Mouse (Mus musculus): ENCODE measurements around the gene Zfp827. TPM values are rescaled to one million over a fixed set of nuclear protein-coding genes. Genes with fewer than 3 reads are reported as not detected.

The Zfp827 gene
- polyA plus RNA-seq, 1 experiment from 2014 or later, result 13.2 TPM

DNA sequence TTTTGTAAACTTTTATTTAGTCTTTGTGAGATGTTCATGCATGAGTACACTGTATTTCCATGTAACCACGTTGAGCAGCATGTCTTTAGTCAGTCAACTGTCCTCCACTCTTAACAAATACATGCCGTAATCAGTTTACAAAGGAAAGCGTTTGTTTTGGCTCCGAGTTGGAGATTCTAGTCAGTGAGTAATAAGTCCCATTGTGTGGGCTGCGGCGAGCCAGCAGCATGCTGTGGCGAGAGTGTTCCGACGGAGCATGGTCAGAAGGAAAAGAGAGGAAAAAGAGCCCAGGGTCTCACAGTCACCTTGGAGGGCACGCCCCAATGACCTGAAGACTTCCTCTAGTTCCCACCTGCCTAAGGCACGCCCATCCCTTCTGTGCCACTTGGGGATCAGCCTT, 68.7 kb downstream of the Zfp827 start:
- no peak overlapping the region for H3K27ac ChIP-seq
- no peak overlapping the region for H3K4me2 ChIP-seq
- no peaks in the 10 kb centered on the region for H3K27me3 ChIP-seq
- peaks cover 16% of the 10 kb centered on the region for H3K36me3 ChIP-seq (replicated peaks)
- no peak for ATAC-seq (ENCODE audit: low FRiP score)
- no peak overlapping the region for H3K4me3 ChIP-seq (replicated peaks)
- H3K9ac ChIP-seq, result no peak overlapping the region
- whole genome bisulfite sequencing, result 52% methylated on average over 11 of the region's 11 CpGs
- peaks cover 4% of the 10 kb centered on the region; the same call in 1 of the 2 replicates for H3K4me1 ChIP-seq
- H3K9me3 ChIP-seq, result no peaks in the 10 kb centered on the region

DNA sequence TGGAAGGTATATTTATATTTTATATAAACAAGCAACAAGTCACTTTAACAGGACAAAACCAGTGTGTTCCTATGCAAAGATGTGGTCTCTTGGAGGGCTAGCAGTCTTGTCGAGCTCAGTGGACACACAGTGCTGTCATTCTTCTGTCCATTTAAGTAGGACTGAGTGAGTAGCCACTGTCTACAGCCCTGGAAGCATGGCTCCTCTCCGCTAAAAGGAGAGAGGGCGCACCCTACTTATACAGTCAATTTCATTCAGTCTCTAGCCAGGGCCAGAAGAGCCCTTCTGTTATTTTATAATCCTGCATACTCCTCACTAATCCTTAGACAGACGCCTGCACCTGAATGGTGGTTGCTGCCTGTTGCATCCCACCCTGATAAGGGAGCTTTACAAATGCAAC, 74.5 kb downstream of the Zfp827 start:
- Histone ChIP-seq H3K27ac (no peak overlapping the region), H3K27me3 (no peaks in the 10 kb centered on the region), H3K4me1 (peaks cover 15% of the 10 kb centered on the region), H3K36me3 (replicated peaks) (peaks cover 13% of the 10 kb centered on the region; the same call in 1 of the 2 replicates), H3K4me2 (no peak overlapping the region), H3K9me3 (no peaks in the 10 kb centered on the region), H3K4me3 (replicated peaks) (no peak overlapping the region), H3K9ac (no peak overlapping the region)
- 64% methylated on average over 4 of the region's 4 CpGs for whole genome bisulfite sequencing
- ATAC-seq (ENCODE audit: low FRiP score), result no peak

DNA sequence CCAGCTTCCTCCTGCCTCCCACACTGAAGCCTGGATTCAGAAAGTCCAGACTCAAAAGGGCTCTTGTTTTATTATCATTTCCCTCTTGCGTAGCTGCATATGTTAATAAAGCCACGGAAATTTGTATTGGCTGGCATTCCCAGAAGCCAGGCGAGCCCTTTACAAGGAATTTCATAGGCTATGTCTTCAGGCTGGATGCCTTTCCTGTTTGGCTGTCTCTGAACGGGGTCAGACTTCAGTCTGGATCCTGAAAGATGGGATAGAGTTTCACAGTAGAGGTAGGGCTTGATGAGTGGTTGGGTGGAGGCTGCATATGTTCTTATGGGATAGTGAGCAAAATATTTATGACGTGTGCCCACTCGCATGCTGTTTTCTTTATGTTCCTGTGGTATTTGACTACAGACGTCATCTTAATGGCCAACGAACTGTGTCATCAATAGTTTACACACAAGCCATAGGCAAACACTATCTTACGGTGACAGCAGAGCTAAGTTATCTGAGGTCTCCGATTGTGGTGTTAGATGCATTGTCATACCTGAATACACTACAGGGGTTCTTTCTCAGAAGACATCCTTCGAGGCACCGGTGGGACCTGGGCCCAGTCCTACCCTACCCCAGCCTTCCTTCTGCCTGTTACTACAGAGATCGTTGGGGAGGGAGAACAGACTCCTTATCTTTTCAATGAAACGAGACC, 75.1 kb downstream of the Zfp827 start:
- no peak for ATAC-seq (ENCODE audit: low FRiP score)

DNA sequence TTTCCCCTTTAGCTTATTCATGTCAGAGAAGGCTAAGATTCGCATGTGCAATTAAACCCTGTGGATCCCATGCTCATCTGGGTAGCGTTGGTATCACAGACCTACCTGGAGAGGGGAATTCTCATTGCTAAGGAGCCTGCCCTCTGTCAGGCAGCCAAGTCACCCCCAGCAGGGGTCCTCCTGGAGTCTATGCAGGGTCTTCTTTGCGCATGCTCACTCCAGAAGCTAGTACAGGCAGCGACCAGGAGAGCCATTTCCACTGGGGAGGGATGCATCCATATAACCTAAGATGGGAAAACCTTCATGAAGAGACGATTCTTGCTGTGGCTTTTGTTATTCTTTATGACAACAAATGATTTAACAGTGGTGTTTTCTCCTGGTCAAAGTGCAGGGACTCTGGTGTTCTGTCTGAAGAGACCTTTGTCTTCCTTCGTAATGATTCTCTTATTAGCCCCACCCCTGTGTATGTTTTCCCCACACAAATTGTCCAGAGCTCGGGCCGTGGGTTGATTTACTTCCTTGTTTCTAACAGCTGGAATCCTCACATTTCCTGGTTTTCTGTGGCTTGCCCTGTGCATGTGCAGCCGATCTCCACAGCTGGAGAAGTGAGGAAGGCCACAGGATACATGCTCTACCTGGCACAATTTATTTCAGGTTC, 75.8 kb downstream of the Zfp827 start:
- Histone ChIP-seq H3K4me3 (replicated peaks) (no peak overlapping the region), H3K4me1 (peaks cover 15% of the 10 kb centered on the region), H3K27ac (no peak overlapping the region), H3K36me3 (replicated peaks) (peaks cover 19% of the 10 kb centered on the region), H3K27me3 (no peaks in the 10 kb centered on the region), H3K9ac (no peak overlapping the region), H3K9me3 (no peaks in the 10 kb centered on the region), H3K4me2 (no peak overlapping the region)
- ATAC-seq (ENCODE audit: low FRiP score), result no peak
- 78% methylated on average over 9 of the region's 9 CpGs for WGBS

More for the DNA sequence above, 75.1 kb downstream of the Zfp827 start:
- WGBS, result 86% methylated on average over 14 of the region's 14 CpGs
- H3K4me2 ChIP-seq, result no peak overlapping the region
- no peak overlapping the region for H3K4me3 ChIP-seq (replicated peaks)
- H3K9me3 ChIP-seq, result no peaks in the 10 kb centered on the region
- no peak overlapping the region for H3K9ac ChIP-seq
- peaks cover 15% of the 10 kb centered on the region for H3K4me1 ChIP-seq
- no peak overlapping the region for H3K27ac ChIP-seq
- peaks cover 13% of the 10 kb centered on the region; the same call in 1 of the 2 replicates for H3K36me3 ChIP-seq (replicated peaks)
- H3K27me3 ChIP-seq, result no peaks in the 10 kb centered on the region

DNA sequence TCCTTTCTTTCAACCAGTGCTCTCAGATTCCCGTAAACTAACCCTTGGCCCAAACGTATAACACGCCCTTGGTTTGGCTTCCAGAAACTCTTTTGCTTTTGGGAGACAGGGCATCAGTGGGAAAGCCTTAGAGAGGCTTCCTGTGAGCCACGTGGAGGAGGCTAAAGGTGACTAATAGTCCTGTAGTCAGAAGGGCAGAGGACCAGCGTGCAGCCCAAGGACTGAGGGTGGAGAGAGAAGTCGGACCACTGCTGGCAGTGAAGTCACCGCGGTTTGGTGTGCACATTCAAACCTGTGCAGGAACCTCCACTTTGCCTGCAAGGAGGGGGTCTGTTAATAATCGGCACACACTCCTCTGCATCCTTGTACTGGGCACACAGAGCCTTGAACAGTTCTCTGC, 76.4 kb downstream of the Zfp827 start:
- Histone ChIP-seq H3K27ac (no peak overlapping the region; the same call in 1 of the 2 replicates), H3K9ac (no peak overlapping the region), H3K4me1 (peaks cover 15% of the 10 kb centered on the region), H3K4me2 (no peak overlapping the region), H3K27me3 (no peaks in the 10 kb centered on the region), H3K9me3 (no peaks in the 10 kb centered on the region), H3K4me3 (replicated peaks) (no peak overlapping the region), H3K36me3 (replicated peaks) (peaks cover 21% of the 10 kb centered on the region)
- 87% methylated on average over 9 of the region's 9 CpGs for WGBS
- no peak for ATAC-seq (ENCODE audit: low FRiP score)

- ATAC-seq (ENCODE audit: low FRiP score), result no peak
- peaks cover 15% of the 10 kb centered on the region for H3K4me1 ChIP-seq
- WGBS, result 80% methylated on average over 10 of the region's 10 CpGs
- H3K9ac ChIP-seq, result no peak overlapping the region
- no peak overlapping the region for H3K4me2 ChIP-seq
- no peaks in the 10 kb centered on the region for H3K9me3 ChIP-seq
- no peaks in the 10 kb centered on the region for H3K27me3 ChIP-seq
- H3K36me3 ChIP-seq (replicated peaks), result peaks cover 21% of the 10 kb centered on the region
- no peak overlapping the region for H3K27ac ChIP-seq
- no peak overlapping the region for H3K4me3 ChIP-seq (replicated peaks)
These were observed 76.9 kb downstream of the Zfp827 start for GRCm38 (mm10) chr8:79105186-79105585.

DNA sequence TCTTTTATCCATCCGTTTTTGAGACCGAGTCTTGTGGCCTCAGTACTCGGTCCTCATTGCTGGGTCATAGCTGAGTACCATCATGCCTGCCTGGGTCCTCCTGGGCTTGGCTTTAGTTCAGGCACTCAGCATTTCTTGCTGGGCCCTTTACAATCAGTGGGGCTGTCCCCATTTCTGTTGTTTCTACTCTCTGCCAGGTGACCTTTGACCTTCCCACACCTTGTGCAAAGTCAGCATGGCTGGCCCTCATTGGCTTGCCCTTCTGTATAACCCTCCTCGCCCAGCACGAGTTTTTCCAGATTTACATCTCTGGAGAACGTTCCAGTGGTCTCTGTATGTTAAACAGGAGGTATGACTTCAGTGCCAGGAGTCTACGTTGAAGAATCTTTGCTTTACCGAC, 83.2 kb downstream of the Zfp827 start:
- Histone ChIP-seq H3K36me3 (replicated peaks) (peaks cover 26% of the 10 kb centered on the region), H3K27ac (no peak overlapping the region), H3K9me3 (no peaks in the 10 kb centered on the region), H3K9ac (no peak overlapping the region), H3K4me3 (replicated peaks) (no peak overlapping the region), H3K4me1 (no peaks in the 10 kb centered on the region), H3K27me3 (no peaks in the 10 kb centered on the region), H3K4me2 (no peak overlapping the region)
- no peak for ATAC-seq (ENCODE audit: low FRiP score)
- WGBS, result 92% methylated on average over 8 of the region's 8 CpGs

DNA sequence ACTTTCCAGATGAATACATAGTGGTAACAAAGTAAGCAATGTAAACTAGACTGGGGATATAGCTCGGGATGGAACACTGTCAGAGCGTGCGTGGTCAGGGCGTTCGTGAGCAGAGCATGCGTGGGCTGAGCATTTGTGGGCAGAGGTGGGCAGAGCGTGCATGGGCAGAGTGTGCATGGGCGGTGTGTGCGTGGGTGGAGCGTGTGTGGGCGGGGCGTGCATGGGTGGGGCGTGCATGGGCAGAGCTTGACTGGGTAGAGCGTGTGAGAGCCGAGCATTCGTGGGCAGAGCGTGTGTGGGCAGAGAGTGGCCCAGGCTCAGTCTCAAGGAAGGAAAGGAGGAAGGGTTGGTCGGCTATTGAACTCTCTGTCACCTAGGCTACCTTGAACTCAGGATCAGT, 84.2 kb downstream of the Zfp827 start:
- no peak overlapping the region for H3K4me2 ChIP-seq
- no peak overlapping the region for H3K9ac ChIP-seq
- H3K27ac ChIP-seq, result no peak overlapping the region
- no peaks in the 10 kb centered on the region for H3K9me3 ChIP-seq
- H3K36me3 ChIP-seq (replicated peaks), result peaks cover 22% of the 10 kb centered on the region
- WGBS, result 94% methylated on average over 18 of the region's 18 CpGs
- no peaks in the 10 kb centered on the region for H3K4me1 ChIP-seq
- no peak for ATAC-seq (ENCODE audit: low FRiP score)
- H3K27me3 ChIP-seq, result no peaks in the 10 kb centered on the region
- H3K4me3 ChIP-seq (replicated peaks), result no peak overlapping the region

GRCm38 (mm10) chr8:79113533-79113932, 85.3 kb downstream of the Zfp827 start:
- no peak overlapping the region for H3K27ac ChIP-seq
- no peak overlapping the region for H3K4me2 ChIP-seq
- no peak for ATAC-seq (ENCODE audit: low FRiP score)
- H3K36me3 ChIP-seq (replicated peaks), result peaks cover 30% of the 10 kb centered on the region
- no peaks in the 10 kb centered on the region for H3K4me1 ChIP-seq
- H3K4me3 ChIP-seq (replicated peaks), result no peak overlapping the region
- H3K9ac ChIP-seq, result no peak overlapping the region
- WGBS, result 88% methylated on average over 9 of the region's 9 CpGs
- H3K27me3 ChIP-seq, result no peaks in the 10 kb centered on the region
- H3K9me3 ChIP-seq, result no peaks in the 10 kb centered on the region

- Histone ChIP-seq H3K9ac (no peak overlapping the region), H3K27me3 (no peaks in the 10 kb centered on the region), H3K4me2 (no peak overlapping the region), H3K4me1 (no peaks in the 10 kb centered on the region), H3K9me3 (no peaks in the 10 kb centered on the region), H3K4me3 (replicated peaks) (no peak overlapping the region), H3K36me3 (replicated peaks) (peaks cover 33% of the 10 kb centered on the region), H3K27ac (no peak overlapping the region)
- 63% methylated on average over 6 of the region's 6 CpGs for WGBS
- ATAC-seq (ENCODE audit: low FRiP score), result no peak
These were observed 86.3 kb downstream of the Zfp827 start for GRCm38 (mm10) chr8:79114561-79114960.

- ATAC-seq (ENCODE audit: low FRiP score), result no peak
- 92% methylated on average over 7 of the region's 7 CpGs for WGBS
- H3K27me3 ChIP-seq, result no peaks in the 10 kb centered on the region
- no peak overlapping the region for H3K27ac ChIP-seq
- H3K4me2 ChIP-seq, result no peak overlapping the region
- no peak overlapping the region for H3K4me3 ChIP-seq (replicated peaks)
- peaks cover 41% of the 10 kb centered on the region for H3K36me3 ChIP-seq (replicated peaks)
- H3K9me3 ChIP-seq, result no peaks in the 10 kb centered on the region
- H3K4me1 ChIP-seq, result no peaks in the 10 kb centered on the region
- H3K9ac ChIP-seq, result no peak overlapping the region
These were observed 88.2 kb downstream of the Zfp827 start for GRCm38 (mm10) chr8:79116436-79116835.

GRCm38 (mm10) chr8:79117711-79118110, 89.5 kb downstream of the Zfp827 start:
- Histone ChIP-seq H3K4me3 (replicated peaks) (no peak overlapping the region), H3K27ac (no peak overlapping the region), H3K9me3 (no peaks in the 10 kb centered on the region), H3K4me2 (no peak overlapping the region), H3K4me1 (no peaks in the 10 kb centered on the region), H3K9ac (no peak overlapping the region), H3K36me3 (replicated peaks) (peaks cover 52% of the 10 kb centered on the region), H3K27me3 (no peaks in the 10 kb centered on the region)
- no peak for ATAC-seq (ENCODE audit: low FRiP score)
- WGBS, result 92% methylated on average over 7 of the region's 7 CpGs

DNA sequence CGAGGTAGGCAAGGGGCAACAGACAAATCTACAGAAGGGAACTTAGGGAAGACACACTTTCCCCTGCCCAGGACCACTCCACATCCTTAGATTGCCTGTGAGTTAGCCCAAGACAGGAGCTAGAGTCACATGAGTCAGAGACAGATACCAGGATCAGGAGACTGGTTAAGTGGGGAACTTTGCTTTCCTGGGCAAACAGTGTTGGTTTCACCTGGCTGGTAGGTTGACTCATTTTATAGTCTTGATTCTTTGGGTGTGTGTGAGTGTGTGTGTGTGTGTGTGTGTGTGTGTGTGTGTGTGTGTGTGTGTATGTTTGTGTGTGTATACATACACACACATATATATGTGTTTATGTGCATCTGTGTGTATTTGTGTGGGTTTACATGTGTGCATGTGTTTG, 93.4 kb downstream of the Zfp827 start:
- Histone ChIP-seq H3K4me1 (no peaks in the 10 kb centered on the region), H3K36me3 (replicated peaks) (peaks cover 58% of the 10 kb centered on the region), H3K9ac (no peak overlapping the region), H3K9me3 (no peaks in the 10 kb centered on the region), H3K27ac (no peak overlapping the region), H3K4me2 (no peak overlapping the region), H3K27me3 (no peaks in the 10 kb centered on the region), H3K4me3 (replicated peaks) (no peak overlapping the region)
- WGBS, result 88% methylated on average over 1 of the region's 1 CpGs
- no peak for ATAC-seq (ENCODE audit: low FRiP score)
